ENCODE assay signal across 7 mouse cellular contexts in genomic region chr6:83456131-83456983, GRCm38 (mm10). TPM values are rescaled to one million over a fixed set of nuclear protein-coding genes. Genes with fewer than 3 reads are reported as not detected.
DNase-seq lines count a peak whose midpoint lies in the region; ATAC-seq and TF ChIP-seq lines count a peak whose summit lies in the region.

No protein-coding gene starts in this region.

- TF ChIP-seq CTCF in gastrocnemius, adult 2 months (IDR thresholded peaks at IDR 0.05) = peak; percentile 51

- no peaks in the 10 kb centered on the region for H3K27me3 ChIP-seq in hindbrain, embryonic 15.5 days
- H3K27me3 ChIP-seq in limb, embryonic 13.5 days = no peaks in the 10 kb centered on the region
- H3K27me3 ChIP-seq in midbrain, embryonic 13.5 days = 0 out of 2 replicates have a peak, but pooled peaks cover 3% of the 10 kb centered on the region

- intact Hi-C loops in gastrocnemius, adult 2 months (cut with DNase I) = loop anchor here (2.0 to 5.0 kb wide), 2 partner anchors 50 to 99 kb away; partner anchors contain the start of gene Dguok

- no peaks in the 10 kb centered on the region for H3K9me3 ChIP-seq in hindbrain, embryonic 15.5 days
- H3K9me3 ChIP-seq in limb, embryonic 13.5 days = no peaks in the 10 kb centered on the region
- H3K9me3 ChIP-seq in midbrain, embryonic 13.5 days = no peaks in the 10 kb centered on the region

- peak overlapping the region; percentile 87 for H3K9ac ChIP-seq in hindbrain, embryonic 15.5 days
- H3K9ac ChIP-seq in limb, embryonic 13.5 days = peak overlapping the region; percentile 96
- H3K9ac ChIP-seq in midbrain, embryonic 13.5 days (replicated peaks) = peak overlapping the region; percentile 96

- WGBS in hindbrain, embryonic 15.5 days = under 1% methylated on average over 88 of the region's 105 CpGs
- under 1% methylated on average over 73 of the region's 105 CpGs for WGBS in limb, embryonic 13.5 days
- under 1% methylated on average over 42 of the region's 105 CpGs for WGBS in midbrain, embryonic 13.5 days

- H3K36me3 ChIP-seq in hindbrain, embryonic 15.5 days = no peaks in the 10 kb centered on the region
- peaks cover 7% of the 10 kb centered on the region for H3K36me3 ChIP-seq in limb, embryonic 13.5 days
- no peaks in the 10 kb centered on the region for H3K36me3 ChIP-seq in midbrain, embryonic 13.5 days

- DNase-seq in ZHBTc4 (ENCODE audit: low read depth, low spot score) = peak; percentile 64
- DNase-seq in cerebellum, postnatal 14 days = peak; percentile 69 to 76
- DNase-seq in gastrocnemius, adult 2 months = peak; percentile 88
- DNase-seq in spleen, adult 18-20 months = peak; percentile 81 to 82

- H3K4me1 ChIP-seq in hindbrain, embryonic 15.5 days (replicated peaks) = peaks cover 53% of the 10 kb centered on the region
- H3K4me1 ChIP-seq in limb, embryonic 13.5 days = peaks cover 56% of the 10 kb centered on the region
- H3K4me1 ChIP-seq in midbrain, embryonic 13.5 days (replicated peaks) = peaks cover 48% of the 10 kb centered on the region

- ATAC-seq in hindbrain, embryonic 15.5 days (ENCODE audit: low FRiP score, low read depth) = peak; percentile 81
- ATAC-seq in limb, embryonic 13.5 days (ENCODE audit: low FRiP score, low read depth) = peak; percentile 78
- ATAC-seq in midbrain, embryonic 13.5 days = peak; percentile 74

- H3K4me2 ChIP-seq in hindbrain, embryonic 15.5 days = peak overlapping the region; percentile 98
- peak overlapping the region; percentile 89 for H3K4me2 ChIP-seq in limb, embryonic 13.5 days (replicated peaks)
- peak overlapping the region; percentile 83 for H3K4me2 ChIP-seq in midbrain, embryonic 13.5 days (replicated peaks)

- peak overlapping the region; percentile 93 for H3K4me3 ChIP-seq in gastrocnemius, adult 2 months
- H3K4me3 ChIP-seq in hindbrain, embryonic 15.5 days = peak overlapping the region; percentile 90
- peak overlapping the region; percentile 87 for H3K4me3 ChIP-seq in limb, embryonic 13.5 days
- H3K4me3 ChIP-seq in midbrain, embryonic 13.5 days (replicated peaks) = peak overlapping the region; percentile 87

- H3K27ac ChIP-seq in gastrocnemius, adult 2 months = peak overlapping the region; percentile 89
- peak overlapping the region; percentile 92 for H3K27ac ChIP-seq in hindbrain, embryonic 15.5 days (replicated peaks)
- peak overlapping the region; percentile 90 for H3K27ac ChIP-seq in limb, embryonic 13.5 days
- peak overlapping the region; percentile 98 for H3K27ac ChIP-seq in midbrain, embryonic 13.5 days

RNA-seq across cellular contexts. Expression of gene Tet3, which starts 2.5 kb away (rescaled TPM):
- 10 to 100 TPM; 16.4 to 18.0 TPM for total RNA-seq in gastrocnemius, adult 2 months (2021)
- polyA plus RNA-seq in hindbrain, embryonic 15.5 days (2015; fragmentation: Nextera tagmentation; extraction: Ambion mirVana) = 57.7 and 70.9 TPM in 2 replicates
- polyA plus RNA-seq in limb, embryonic 13.5 days (2015; fragmentation: Nextera tagmentation; extraction: Ambion mirVana) = 51.6 and 63.1 TPM in 2 replicates
- 68.1 and 72.4 TPM in 2 replicates for polyA plus RNA-seq in midbrain, embryonic 13.5 days (2015; fragmentation: Nextera tagmentation; extraction: Ambion mirVana)

RNA-seq across cellular contexts. Expression of gene Dguok, which starts 50.4 kb away (rescaled TPM):
- total RNA-seq in gastrocnemius, adult 2 months (2021) = 10 to 100 TPM; 17.8 to 20.6 TPM
- polyA plus RNA-seq in hindbrain, embryonic 15.5 days (2015; fragmentation: Nextera tagmentation; extraction: Ambion mirVana) = 66.2 and 68.5 TPM in 2 replicates
- 88.4 and 89.5 TPM in 2 replicates for polyA plus RNA-seq in limb, embryonic 13.5 days (2015; fragmentation: Nextera tagmentation; extraction: Ambion mirVana)
- 63.7 and 71.9 TPM in 2 replicates for polyA plus RNA-seq in midbrain, embryonic 13.5 days (2015; fragmentation: Nextera tagmentation; extraction: Ambion mirVana)

Comparison
In these comparisons a context has a peak if more than half of its experiments do, and no peak if none do; other contexts are left out.
1. Peak in every context shown above with its lines: DNase-seq, ATAC-seq, H3K4me3 ChIP-seq and H3K27ac ChIP-seq.